Mouse (Mus musculus) liver, embryonic 12.5 days (tissue): Measurements from ENCODE around the gene Ncor2. TPM values are rescaled to one million over a fixed set of nuclear protein-coding genes. Genes with fewer than 3 reads are reported as not detected.

Experiments
- ATAC-seq: fragments of 200-750 bp; cut with Nextera tagmentation; 2 replicates; pipeline ENCODE4 v1.8.0; 2017; ENCODE audit warnings: moderate number of reproducible peaks, mild to moderate bottlenecking, moderate library complexity
- H3K27ac ChIP-seq: fragments of 300-500 bp; sonication (generic); 2 replicates; pipeline ENCODE4 v1.5.1; 2016; ENCODE audit warnings: mild to moderate bottlenecking
- H3K27me3 ChIP-seq: fragments of 300-500 bp; sonication (generic); replicated peaks from 2 replicates; pipeline ENCODE4 v1.6.1; 2016; ENCODE audit warnings: mild to moderate bottlenecking, moderate library complexity
- H3K36me3 ChIP-seq: fragments of 300-500 bp; sonication (generic); 2 replicates; pipeline ENCODE4 v1.6.1; 2016; ENCODE audit warnings: mild to moderate bottlenecking, moderate library complexity
- H3K4me1 ChIP-seq: fragments of 300-500 bp; sonication (generic); 2 replicates; pipeline ENCODE4 v1.6.1; 2016
- H3K4me2 ChIP-seq: fragments of 300-500 bp; sonication (generic); 2 replicates; pipeline ENCODE4 v1.6.1; 2016; ENCODE audit warnings: mild to moderate bottlenecking, moderate library complexity
- H3K4me3 ChIP-seq: fragments of 300-500 bp; sonication (generic); 2 replicates; pipeline ENCODE4 v1.5.1; 2016; ENCODE audit warnings: mild to moderate bottlenecking, moderate library complexity
- H3K9ac ChIP-seq: fragments of 300-500 bp; sonication (generic); 2 replicates; pipeline ENCODE4 v1.6.1; 2016; ENCODE audit warnings: mild to moderate bottlenecking, moderate library complexity
- H3K9me3 ChIP-seq: fragments of 300-500 bp; sonication (generic); replicated peaks from 2 replicates; pipeline ENCODE4 v1.6.1; 2016; ENCODE audit warnings: mild to moderate bottlenecking, moderate library complexity
- WGBS: fragments of 180-500 bp; shearing (Covaris S2); methylation state at CpG from one replicate; pipeline ENCODE4 v1.1.7; 2016; ENCODE audit not compliant: insufficient replicate concordance; 5-methylcytosine and 5-hydroxymethylcytosine counted together
- polyA plus RNA-seq: library from polyadenylated mRNA; unstranded; fragments of >200 nt; fragmentation: Nextera tagmentation; extraction: Ambion mirVana; gene quantifications from 2 replicates; pipeline ENCODE4 v1.2.1, GENCODE M21; 2016

Ncor2 gene
- polyA plus RNA-seq, 1 experiment from 2014 or later: 10.0 TPM

- peaks cover 67% of the 10 kb centered on the region for H3K36me3 ChIP-seq
- no peak overlapping the region for H3K4me3 ChIP-seq
- H3K9ac ChIP-seq: no peak overlapping the region
- no peaks in the 10 kb centered on the region for H3K27me3 ChIP-seq
- 82% methylated on average over 11 of the region's 11 CpGs for whole genome bisulfite sequencing
- H3K9me3 ChIP-seq: no peaks in the 10 kb centered on the region
- peaks cover 5% of the 10 kb centered on the region for H3K4me1 ChIP-seq
- H3K27ac ChIP-seq: no peak overlapping the region
- ATAC-seq: no peak
- no peak overlapping the region for H3K4me2 ChIP-seq
These were observed 82.7 kb downstream of the Ncor2 start for GRCm38 (mm10) chr5:125096368-125096767.

- no peaks in the 10 kb centered on the region for H3K27me3 ChIP-seq
- no peak overlapping the region for H3K27ac ChIP-seq
- no peak overlapping the region for H3K4me2 ChIP-seq
- H3K9ac ChIP-seq: no peak overlapping the region
- ATAC-seq: no peak
- H3K36me3 ChIP-seq: peaks cover 67% of the 10 kb centered on the region
- peaks cover 5% of the 10 kb centered on the region for H3K4me1 ChIP-seq
- WGBS: 80% methylated on average over 14 of the region's 14 CpGs
- no peak overlapping the region for H3K4me3 ChIP-seq
- H3K9me3 ChIP-seq: no peaks in the 10 kb centered on the region
These were observed 83.4 kb downstream of the Ncor2 start for GRCm38 (mm10) chr5:125095525-125096175.

GRCm38 (mm10) chr5:125093795-125094194 lies 85.2 kb downstream of the Ncor2 start:
- 43% methylated on average over 5 of the region's 5 CpGs for WGBS
- Histone ChIP-seq H3K4me1 (peaks cover 5% of the 10 kb centered on the region), H3K4me3 (no peak overlapping the region), H3K36me3 (peaks cover 67% of the 10 kb centered on the region), H3K9ac (no peak overlapping the region), H3K27me3 (no peaks in the 10 kb centered on the region), H3K27ac (no peak overlapping the region), H3K4me2 (no peak overlapping the region), H3K9me3 (no peaks in the 10 kb centered on the region)
- ATAC-seq: peak; percentile 24; the same call in 1 of the 2 replicates

GRCm38 (mm10) chr5:125088076-125088475 lies 90.9 kb downstream of the Ncor2 start:
- no peak for ATAC-seq
- H3K4me1 ChIP-seq: no peaks in the 10 kb centered on the region
- 76% methylated on average over 6 of the region's 6 CpGs for WGBS
- no peak overlapping the region for H3K4me2 ChIP-seq
- H3K9me3 ChIP-seq: no peaks in the 10 kb centered on the region
- H3K4me3 ChIP-seq: no peak overlapping the region
- no peak overlapping the region for H3K27ac ChIP-seq
- H3K36me3 ChIP-seq: peaks cover 86% of the 10 kb centered on the region
- no peaks in the 10 kb centered on the region for H3K27me3 ChIP-seq
- H3K9ac ChIP-seq: no peak overlapping the region

GRCm38 (mm10) chr5:125085097-125085617 lies 93.9 kb downstream of the Ncor2 start:
- 81% methylated on average over 8 of the region's 8 CpGs for WGBS
- no peak overlapping the region for H3K27ac ChIP-seq
- no peaks in the 10 kb centered on the region for H3K9me3 ChIP-seq
- no peak overlapping the region for H3K4me2 ChIP-seq
- H3K27me3 ChIP-seq: no peaks in the 10 kb centered on the region
- no peak for ATAC-seq
- no peak overlapping the region for H3K4me3 ChIP-seq
- no peak overlapping the region for H3K9ac ChIP-seq
- H3K36me3 ChIP-seq: peaks cover 91% of the 10 kb centered on the region
- H3K4me1 ChIP-seq: 0 out of 2 replicates have a peak, but pooled peaks cover 8% of the 10 kb centered on the region

GRCm38 (mm10) chr5:125083674-125084073 lies 95.3 kb downstream of the Ncor2 start:
- H3K27ac ChIP-seq: no peak overlapping the region
- WGBS: 77% methylated on average over 6 of the region's 6 CpGs
- H3K4me3 ChIP-seq: no peak overlapping the region
- no peak for ATAC-seq
- H3K4me2 ChIP-seq: no peak overlapping the region
- H3K4me1 ChIP-seq: 0 out of 2 replicates have a peak, but pooled peaks cover 8% of the 10 kb centered on the region
- no peaks in the 10 kb centered on the region for H3K9me3 ChIP-seq
- no peak overlapping the region for H3K9ac ChIP-seq
- no peaks in the 10 kb centered on the region for H3K27me3 ChIP-seq
- peaks cover 90% of the 10 kb centered on the region for H3K36me3 ChIP-seq

- peak; percentile 40; the same call in 1 of the 2 replicates for ATAC-seq
- H3K36me3 ChIP-seq: peaks cover 92% of the 10 kb centered on the region
- H3K27ac ChIP-seq: no peak overlapping the region
- H3K9ac ChIP-seq: no peak overlapping the region
- no peak overlapping the region for H3K4me3 ChIP-seq
- no peaks in the 10 kb centered on the region for H3K9me3 ChIP-seq
- WGBS: 83% methylated on average over 21 of the region's 21 CpGs
- no peak overlapping the region for H3K4me2 ChIP-seq
- no peaks in the 10 kb centered on the region for H3K27me3 ChIP-seq
- 0 out of 2 replicates have a peak, but pooled peaks cover 8% of the 10 kb centered on the region for H3K4me1 ChIP-seq
These were observed 97.5 kb downstream of the Ncor2 start for GRCm38 (mm10) chr5:125081318-125082101.

- Histone ChIP-seq H3K4me2 (no peak overlapping the region), H3K9me3 (no peaks in the 10 kb centered on the region), H3K36me3 (peaks cover 86% of the 10 kb centered on the region), H3K9ac (no peak overlapping the region), H3K27me3 (no peaks in the 10 kb centered on the region), H3K27ac (no peak overlapping the region), H3K4me1 (0 out of 2 replicates have a peak, but pooled peaks cover 8% of the 10 kb centered on the region), H3K4me3 (no peak overlapping the region)
- ATAC-seq: no peak
- WGBS: 77% methylated on average over 8 of the region's 10 CpGs
These were observed 98.2 kb downstream of the Ncor2 start for GRCm38 (mm10) chr5:125080787-125081317.

- H3K4me1 ChIP-seq: 0 out of 2 replicates have a peak, but pooled peaks cover 8% of the 10 kb centered on the region
- no peak overlapping the region for H3K27ac ChIP-seq
- no peak for ATAC-seq
- no peaks in the 10 kb centered on the region for H3K27me3 ChIP-seq
- no peak overlapping the region for H3K4me3 ChIP-seq
- peaks cover 84% of the 10 kb centered on the region for H3K36me3 ChIP-seq
- no peak overlapping the region for H3K4me2 ChIP-seq
- H3K9ac ChIP-seq: no peak overlapping the region
- 75% methylated on average over 4 of the region's 4 CpGs for whole genome bisulfite sequencing
- H3K9me3 ChIP-seq: no peaks in the 10 kb centered on the region
These were observed 98.7 kb downstream of the Ncor2 start for GRCm38 (mm10) chr5:125080352-125080751.

- no peaks in the 10 kb centered on the region for H3K27me3 ChIP-seq
- H3K9ac ChIP-seq: no peak overlapping the region
- H3K4me3 ChIP-seq: no peak overlapping the region
- H3K36me3 ChIP-seq: peaks cover 75% of the 10 kb centered on the region
- no peak overlapping the region for H3K4me2 ChIP-seq
- H3K4me1 ChIP-seq: peaks cover 23% of the 10 kb centered on the region
- WGBS: 77% methylated on average over 5 of the region's 5 CpGs
- no peaks in the 10 kb centered on the region for H3K9me3 ChIP-seq
- no peak for ATAC-seq
- no peak overlapping the region for H3K27ac ChIP-seq
These were observed 100.8 kb downstream of the Ncor2 start for GRCm38 (mm10) chr5:125078220-125078619.

GRCm38 (mm10) chr5:125076183-125076582 lies 102.8 kb downstream of the Ncor2 start:
- peaks cover 32% of the 10 kb centered on the region for H3K4me1 ChIP-seq
- no peak overlapping the region for H3K27ac ChIP-seq
- 44% methylated on average over 9 of the region's 9 CpGs for WGBS
- H3K4me3 ChIP-seq: no peak overlapping the region
- H3K27me3 ChIP-seq: no peaks in the 10 kb centered on the region
- H3K36me3 ChIP-seq: peaks cover 61% of the 10 kb centered on the region
- H3K4me2 ChIP-seq: no peak overlapping the region
- no peak for ATAC-seq
- no peaks in the 10 kb centered on the region for H3K9me3 ChIP-seq
- H3K9ac ChIP-seq: no peak overlapping the region
